Mouse (Mus musculus): ENCODE data around the gene Smad6. TPM values are rescaled to one million over a fixed set of nuclear protein-coding genes. Genes with fewer than 3 reads are reported as not detected.

Smad6 gene
- polyA plus RNA-seq, 1 experiment = 8.0 TPM

DNA sequence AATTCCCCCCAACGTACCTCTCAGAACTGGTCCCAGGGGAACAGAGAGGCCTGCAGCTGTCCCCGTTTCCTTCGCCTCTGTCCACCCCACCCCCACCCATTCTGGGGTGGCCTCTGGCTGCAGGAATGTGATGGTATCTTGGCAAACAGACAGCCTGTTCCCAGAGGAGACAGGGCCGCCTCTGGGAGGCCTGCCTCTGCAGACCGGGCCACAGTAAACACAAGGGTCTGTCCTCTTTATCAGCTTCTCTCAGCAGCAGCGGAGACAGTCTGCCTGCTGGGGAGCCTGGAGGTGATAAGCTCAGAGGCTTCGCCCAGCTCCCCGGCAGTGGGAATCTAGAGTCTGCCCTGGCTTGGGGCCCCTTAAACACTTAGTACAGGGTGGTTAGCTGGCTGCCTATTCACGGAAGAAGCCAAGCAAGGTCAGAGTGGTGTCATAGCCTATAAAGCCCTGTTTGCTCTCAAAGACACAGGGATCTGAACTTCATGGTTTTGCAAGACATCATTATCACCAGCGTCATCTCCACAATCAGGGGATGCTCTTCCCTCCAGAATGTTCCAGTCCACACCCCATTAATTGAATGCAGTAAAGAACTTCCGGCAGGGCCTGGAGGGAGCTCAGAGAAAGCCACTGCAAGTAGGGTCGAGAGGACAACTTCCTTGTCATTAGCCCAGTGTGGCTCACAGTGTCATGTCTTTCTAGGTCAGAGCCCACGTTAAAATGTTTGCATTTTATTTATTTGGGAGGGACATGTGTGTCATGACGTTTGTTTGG is 23.4 kb upstream of the Smad6 start:
- no peak for TF ChIP-seq CTCF (IDR thresholded peaks at IDR 0.05; ENCODE audit: borderline replicate concordance, control insufficient read depth, extremely low read depth, insufficient read depth, low read length, poor library complexity)
- TF ChIP-seq POLR2A (IDR thresholded peaks at IDR 0.05; ENCODE audit: control insufficient read depth, extremely low read depth, insufficient read depth, low read length, poor library complexity) = no peak
- DNase-seq = no peak
- Histone ChIP-seq H3K27me3 (ENCODE audit: control insufficient read depth, insufficient read depth, low read length) (no peaks in the 10 kb centered on the region), H3K4me3 (ENCODE audit: control insufficient read depth, insufficient read depth, low read length) (no peak overlapping the region), H3K36me3 (ENCODE audit: control insufficient read depth, insufficient read depth, low read length) (no peaks in the 10 kb centered on the region), H3K4me1 (replicated peaks; ENCODE audit: control insufficient read depth, insufficient read depth, low read length) (peaks cover 10% of the 10 kb centered on the region), H3K27ac (ENCODE audit: control insufficient read depth, insufficient read depth, low read length) (no peak overlapping the region)
- WGBS = 79% methylated on average over 14 of the region's 14 CpGs

DNA sequence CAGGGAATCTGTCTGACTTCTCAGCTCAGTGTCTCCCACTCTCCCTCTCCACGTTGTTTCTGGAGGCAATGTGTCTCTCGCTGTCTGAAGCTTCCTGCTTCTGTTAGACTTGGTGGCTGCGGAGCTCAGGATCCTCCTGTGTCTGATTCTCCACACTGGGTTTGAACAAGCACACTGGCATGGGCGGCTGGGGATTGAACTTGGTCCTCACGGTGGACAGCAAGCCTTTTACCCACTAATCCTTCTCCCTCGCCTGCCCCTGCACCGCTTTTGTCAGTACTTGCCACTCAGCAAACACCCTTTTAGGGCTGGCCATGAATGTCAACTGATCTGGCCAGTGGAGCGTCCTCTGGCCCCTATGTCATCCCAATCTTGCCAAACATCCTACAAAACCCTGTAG is 22.5 kb upstream of the Smad6 start:
- no peak for TF ChIP-seq CTCF (IDR thresholded peaks at IDR 0.05; ENCODE audit: borderline replicate concordance, control insufficient read depth, extremely low read depth, insufficient read depth, low read length, poor library complexity)
- no peak for TF ChIP-seq POLR2A (IDR thresholded peaks at IDR 0.05; ENCODE audit: control insufficient read depth, extremely low read depth, insufficient read depth, low read length, poor library complexity)
- peaks cover 1% of the 10 kb centered on the region; the same call in 1 of the 2 replicates for H3K4me1 ChIP-seq (replicated peaks; ENCODE audit: control insufficient read depth, insufficient read depth, low read length)
- no peaks in the 10 kb centered on the region for H3K27me3 ChIP-seq (ENCODE audit: control insufficient read depth, insufficient read depth, low read length)
- WGBS = 91% methylated on average over 8 of the region's 8 CpGs
- H3K27ac ChIP-seq (ENCODE audit: control insufficient read depth, insufficient read depth, low read length) = no peak overlapping the region
- no peak overlapping the region for H3K4me3 ChIP-seq (ENCODE audit: control insufficient read depth, insufficient read depth, low read length)
- no peak for DNase-seq
- no peaks in the 10 kb centered on the region for H3K36me3 ChIP-seq (ENCODE audit: control insufficient read depth, insufficient read depth, low read length)

DNA sequence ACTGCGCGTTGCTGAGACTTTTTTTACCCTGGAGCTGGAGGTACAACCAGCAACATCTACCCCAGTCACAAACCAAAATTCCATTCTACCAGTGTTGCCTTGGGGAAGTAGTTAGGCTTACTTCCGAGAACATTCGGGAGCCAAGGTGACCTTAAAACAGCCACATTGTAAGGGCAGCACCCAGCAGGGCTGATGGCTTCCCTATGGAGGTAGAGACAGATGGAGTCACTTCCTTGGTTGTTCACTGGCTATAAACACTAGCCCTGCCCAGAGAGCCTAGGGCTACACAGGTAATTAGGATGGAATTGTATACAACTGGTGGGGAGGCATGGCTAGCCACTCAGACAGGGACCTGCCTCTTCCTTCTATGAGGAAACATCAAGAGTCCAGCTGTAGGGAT is 21.1 kb upstream of the Smad6 start:
- 99% methylated on average over 4 of the region's 4 CpGs for WGBS
- no peaks in the 10 kb centered on the region for H3K36me3 ChIP-seq (ENCODE audit: control insufficient read depth, insufficient read depth, low read length)
- no peak for TF ChIP-seq POLR2A (IDR thresholded peaks at IDR 0.05; ENCODE audit: control insufficient read depth, extremely low read depth, insufficient read depth, low read length, poor library complexity)
- TF ChIP-seq CTCF (IDR thresholded peaks at IDR 0.05; ENCODE audit: borderline replicate concordance, control insufficient read depth, extremely low read depth, insufficient read depth, low read length, poor library complexity) = no peak
- no peak for DNase-seq
- H3K4me1 ChIP-seq (replicated peaks; ENCODE audit: control insufficient read depth, insufficient read depth, low read length) = no peaks in the 10 kb centered on the region
- H3K27ac ChIP-seq (ENCODE audit: control insufficient read depth, insufficient read depth, low read length) = no peak overlapping the region
- H3K27me3 ChIP-seq (ENCODE audit: control insufficient read depth, insufficient read depth, low read length) = no peaks in the 10 kb centered on the region
- H3K4me3 ChIP-seq (ENCODE audit: control insufficient read depth, insufficient read depth, low read length) = no peak overlapping the region

DNA sequence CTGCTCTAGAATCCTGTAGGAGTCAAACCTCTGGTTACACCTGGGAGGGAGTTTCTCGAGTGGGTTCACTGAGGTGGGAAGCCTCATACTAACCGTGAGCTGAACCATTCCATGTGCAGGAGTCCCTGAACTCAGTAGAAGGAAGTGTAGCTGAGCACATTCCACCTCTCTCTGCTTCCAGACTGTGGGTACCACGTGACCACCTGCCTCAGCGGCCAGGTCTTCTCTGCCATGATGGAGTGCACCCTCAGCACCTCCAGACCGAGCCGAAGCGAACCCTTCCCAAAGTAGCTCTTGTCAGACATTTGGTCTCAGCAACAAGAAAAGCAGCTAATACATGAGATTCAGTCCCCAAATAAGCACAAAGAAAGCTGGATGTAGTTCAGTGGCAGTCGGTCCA is 20.4 kb upstream of the Smad6 start:
- no peak for DNase-seq
- H3K4me3 ChIP-seq (ENCODE audit: control insufficient read depth, insufficient read depth, low read length) = no peak overlapping the region
- TF ChIP-seq CTCF (IDR thresholded peaks at IDR 0.05; ENCODE audit: borderline replicate concordance, control insufficient read depth, extremely low read depth, insufficient read depth, low read length, poor library complexity) (no peak), POLR2A (IDR thresholded peaks at IDR 0.05; ENCODE audit: control insufficient read depth, extremely low read depth, insufficient read depth, low read length, poor library complexity) (no peak)
- H3K27me3 ChIP-seq (ENCODE audit: control insufficient read depth, insufficient read depth, low read length) = no peaks in the 10 kb centered on the region
- H3K27ac ChIP-seq (ENCODE audit: control insufficient read depth, insufficient read depth, low read length) = no peak overlapping the region
- H3K4me1 ChIP-seq (replicated peaks; ENCODE audit: control insufficient read depth, insufficient read depth, low read length) = no peaks in the 10 kb centered on the region
- WGBS = 94% methylated on average over 8 of the region's 8 CpGs
- no peaks in the 10 kb centered on the region for H3K36me3 ChIP-seq (ENCODE audit: control insufficient read depth, insufficient read depth, low read length)

DNA sequence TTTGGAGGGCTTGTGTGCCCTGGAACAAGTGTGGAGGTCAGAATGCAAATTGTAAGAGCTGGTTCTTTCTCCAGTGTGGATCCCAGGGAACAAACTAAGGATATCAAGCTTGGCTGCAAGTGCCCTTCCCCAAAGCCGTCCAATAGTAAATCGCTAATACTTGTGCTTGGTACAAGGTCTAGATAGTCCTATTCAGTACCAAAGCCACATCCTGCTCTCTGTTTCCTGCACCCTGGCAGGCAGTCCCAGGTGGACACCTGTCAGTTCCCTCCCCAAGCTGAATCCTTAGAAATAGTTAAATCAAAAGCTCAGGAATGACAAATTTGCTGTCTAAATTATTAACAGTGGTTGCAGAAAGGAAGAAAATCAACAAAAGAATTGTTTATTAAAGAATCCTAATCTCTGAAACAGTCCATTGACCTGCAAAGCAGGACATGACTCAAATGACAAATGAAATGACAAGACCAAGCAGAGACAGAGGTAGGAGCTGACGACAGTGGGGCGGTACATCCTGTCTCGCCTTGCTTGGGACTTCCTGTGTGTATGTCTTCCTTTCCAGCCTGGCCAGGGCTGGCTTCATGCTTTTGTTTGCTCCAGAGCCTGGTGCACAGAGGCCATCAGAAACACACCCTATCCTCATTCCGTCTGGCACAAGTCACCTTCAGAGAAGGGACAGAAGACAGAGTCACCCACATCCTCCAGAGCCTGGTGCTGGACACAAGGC is 8.2 kb upstream of the Smad6 start:
- WGBS = 50% methylated on average over 6 of the region's 6 CpGs
- Histone ChIP-seq H3K4me1 (replicated peaks; ENCODE audit: control insufficient read depth, insufficient read depth, low read length) (peaks cover 5% of the 10 kb centered on the region; the same call in 1 of the 2 replicates), H3K27me3 (ENCODE audit: control insufficient read depth, insufficient read depth, low read length) (no peaks in the 10 kb centered on the region), H3K27ac (ENCODE audit: control insufficient read depth, insufficient read depth, low read length) (no peak overlapping the region), H3K36me3 (ENCODE audit: control insufficient read depth, insufficient read depth, low read length) (no peaks in the 10 kb centered on the region), H3K4me3 (ENCODE audit: control insufficient read depth, insufficient read depth, low read length) (no peak overlapping the region)
- TF ChIP-seq CTCF (IDR thresholded peaks at IDR 0.05; ENCODE audit: borderline replicate concordance, control insufficient read depth, extremely low read depth, insufficient read depth, low read length, poor library complexity) = no peak
- TF ChIP-seq POLR2A (IDR thresholded peaks at IDR 0.05; ENCODE audit: control insufficient read depth, extremely low read depth, insufficient read depth, low read length, poor library complexity) = no peak
- DNase-seq = no peak

DNA sequence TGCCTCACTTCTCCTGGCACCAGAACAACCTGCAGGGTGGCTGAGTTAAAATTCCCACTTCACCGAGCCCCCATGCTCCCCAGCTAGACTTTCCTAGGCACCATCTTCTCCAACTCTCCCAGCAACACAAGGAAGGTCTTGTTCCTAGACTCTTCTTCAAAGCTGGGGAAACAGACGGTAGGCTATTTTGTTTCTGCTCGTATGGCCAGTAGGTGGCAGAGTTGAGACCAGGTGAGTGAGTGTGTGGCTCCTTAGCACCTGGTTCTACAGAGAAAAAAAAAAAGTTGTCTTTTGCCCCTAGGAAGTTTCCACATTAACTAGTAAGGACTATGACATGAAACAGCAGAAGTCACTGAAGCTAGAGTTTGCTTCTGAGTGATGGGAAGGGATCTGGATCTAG is 3.7 kb upstream of the Smad6 start:
- peak; percentile 67 for DNase-seq
- no peak for TF ChIP-seq POLR2A (IDR thresholded peaks at IDR 0.05; ENCODE audit: control insufficient read depth, extremely low read depth, insufficient read depth, low read length, poor library complexity)
- no peak for TF ChIP-seq CTCF (IDR thresholded peaks at IDR 0.05; ENCODE audit: borderline replicate concordance, control insufficient read depth, extremely low read depth, insufficient read depth, low read length, poor library complexity)
- Histone ChIP-seq H3K4me1 (replicated peaks; ENCODE audit: control insufficient read depth, insufficient read depth, low read length) (peaks cover 30% of the 10 kb centered on the region), H3K27ac (ENCODE audit: control insufficient read depth, insufficient read depth, low read length) (no peak overlapping the region), H3K36me3 (ENCODE audit: control insufficient read depth, insufficient read depth, low read length) (no peaks in the 10 kb centered on the region), H3K27me3 (ENCODE audit: control insufficient read depth, insufficient read depth, low read length) (peaks cover 8% of the 10 kb centered on the region; the same call in 1 of the 2 replicates), H3K4me3 (ENCODE audit: control insufficient read depth, insufficient read depth, low read length) (no peak overlapping the region)
- 7% methylated on average over 3 of the region's 3 CpGs for WGBS
